Mouse (Mus musculus) embryo, embryonic 10.5 days (tissue): ENCODE measurements around the gene Dnajc11.

Experiments
- DNase-seq: peaks from one replicate; pipeline ENCODE4 v3.0.0-alpha.2; 2015; ENCODE audit warnings: low spot score

The Dnajc11 gene

DNA sequence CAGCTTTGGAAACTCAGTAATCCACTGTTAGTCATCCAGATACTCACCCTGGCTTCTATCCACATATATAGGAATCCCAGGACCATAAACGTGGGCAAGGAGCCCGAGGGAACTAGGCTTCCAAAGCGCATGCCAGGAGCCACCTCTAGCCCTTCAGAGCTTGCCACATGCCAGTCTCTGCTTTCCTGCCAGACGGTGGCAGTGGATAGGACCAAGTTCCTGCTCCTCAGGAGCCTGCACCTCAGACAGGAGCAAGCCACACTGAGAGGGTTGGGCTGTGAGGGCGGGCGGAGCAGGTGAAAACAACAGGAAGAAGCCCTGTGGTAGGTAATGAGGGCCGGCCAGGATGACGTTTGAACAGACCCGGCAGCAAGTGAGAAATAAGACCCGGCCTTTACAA lies 52.4 kb downstream of the Dnajc11 start:
- no peak for DNase-seq

DNA sequence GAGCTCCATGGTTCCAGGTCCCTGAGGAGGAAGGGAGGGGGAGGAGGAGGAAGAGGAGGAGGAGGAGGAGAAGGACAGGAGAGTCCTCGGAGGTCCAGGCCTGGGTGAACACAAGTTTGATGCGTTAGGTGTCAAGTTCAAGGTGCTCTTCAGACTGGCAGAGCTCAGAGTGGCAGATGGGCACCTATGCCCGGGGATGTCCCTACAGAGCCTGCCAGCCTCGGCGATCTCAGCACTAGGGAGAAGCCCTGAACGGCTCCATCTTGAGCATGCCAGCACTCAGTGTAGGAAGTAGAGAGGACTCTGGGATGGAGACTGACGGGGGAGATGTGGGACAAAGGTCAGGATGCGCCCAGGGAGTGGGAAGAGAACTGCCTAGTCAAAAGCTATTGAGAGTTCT lies 53.2 kb downstream of the Dnajc11 start:
- no peak for DNase-seq

DNA sequence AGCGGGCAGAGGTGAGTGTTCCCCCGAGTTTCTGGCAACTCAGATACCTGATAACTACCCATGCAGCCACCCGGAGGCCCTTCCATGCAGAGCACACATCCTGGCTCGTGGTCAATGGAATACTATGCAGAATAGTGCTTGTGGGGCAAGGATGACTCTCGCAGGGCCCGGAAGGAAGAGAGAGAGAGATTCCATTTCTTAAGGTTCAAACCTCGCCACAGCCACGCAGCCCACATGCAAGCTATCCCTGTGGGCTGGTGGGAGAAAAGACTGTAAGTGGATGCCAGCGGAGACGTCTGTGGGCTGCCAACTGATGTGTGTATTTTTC lies 54.5 kb downstream of the Dnajc11 start:
- DNase-seq = no peak

DNA sequence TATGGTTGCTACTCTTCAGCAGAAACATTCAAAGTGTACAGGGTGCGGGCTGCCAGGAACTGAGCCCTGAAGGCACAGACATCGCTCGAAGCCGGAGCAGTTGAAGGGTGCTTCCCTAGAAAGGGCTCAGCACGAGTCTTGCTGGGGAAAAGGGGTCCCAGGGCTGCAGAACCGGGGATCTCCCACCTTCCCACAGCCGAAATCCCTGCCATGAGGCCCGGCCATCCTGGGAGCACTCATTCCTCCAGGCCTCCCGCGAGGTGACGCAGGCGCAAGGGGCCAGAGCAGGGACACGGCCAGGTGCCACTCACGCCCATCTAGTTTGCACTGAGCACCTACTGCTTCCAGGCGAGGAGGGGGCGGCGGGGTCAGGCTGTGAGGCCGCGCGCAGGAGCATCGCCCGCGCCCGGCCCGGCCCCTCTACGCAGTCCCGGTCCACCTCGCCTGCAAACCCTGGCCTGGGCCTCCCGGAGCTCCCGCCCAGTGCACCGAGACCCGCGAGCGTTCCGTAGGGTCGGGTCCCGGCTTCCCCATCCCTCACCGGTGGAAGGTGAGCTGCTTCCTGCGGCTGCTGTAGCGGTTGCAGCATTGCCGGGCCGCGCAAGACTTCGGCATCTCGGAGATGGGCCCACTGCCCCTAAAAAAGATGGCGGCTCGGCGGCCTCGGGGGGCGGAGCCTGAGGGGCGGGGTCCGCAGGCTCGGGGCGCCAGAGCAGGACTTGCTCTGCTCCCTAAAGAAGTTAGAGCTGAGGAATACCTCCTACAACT lies 55.0 kb downstream of the Dnajc11 start, which contains the start of gene Thap3:
Gene Thap3, minus strand, starts transcription at position 656 of the 768 bp plus-strand sequence.
- peak; percentile 82 for DNase-seq

DNA sequence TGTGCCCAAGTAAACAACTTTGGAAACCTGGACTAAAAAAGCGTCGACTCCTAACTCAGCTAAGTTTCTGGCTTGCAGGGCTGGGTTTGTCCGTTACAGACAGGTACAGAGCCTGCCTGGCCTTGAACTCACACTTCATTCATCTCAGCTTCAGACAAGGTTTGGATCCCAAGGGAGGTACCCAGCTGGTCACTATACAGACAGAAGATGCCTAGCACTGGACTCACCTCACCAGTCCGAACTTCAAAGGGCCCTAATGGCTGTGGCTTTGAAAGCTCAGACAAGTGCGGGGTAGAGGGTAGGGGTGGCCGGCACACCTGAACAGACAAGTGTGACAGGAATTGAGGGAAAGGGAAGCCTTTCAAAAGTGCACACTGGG lies 55.6 kb downstream of the Dnajc11 start:
- DNase-seq = no peak

DNA sequence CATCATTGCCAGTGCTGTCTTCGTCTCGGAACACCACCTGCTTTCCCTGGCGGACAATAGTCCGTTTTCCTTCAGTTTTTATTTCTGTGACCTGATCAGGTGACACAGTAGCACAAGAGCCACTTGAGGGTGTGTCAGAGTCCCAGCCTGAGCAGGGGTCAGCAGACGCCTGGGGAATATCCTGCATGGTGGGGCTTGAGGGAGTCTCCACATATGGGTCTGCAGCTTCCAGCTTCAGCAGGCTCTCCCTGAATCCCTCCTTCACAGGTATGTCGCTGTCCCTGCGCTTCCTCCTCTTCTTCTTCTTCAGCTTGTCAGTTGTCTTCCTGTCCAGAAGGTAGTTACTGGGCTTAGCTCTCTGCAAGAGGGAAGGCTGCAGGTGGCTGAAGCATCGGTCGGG lies 58.6 kb downstream of the Dnajc11 start:
- no peak for DNase-seq

DNA sequence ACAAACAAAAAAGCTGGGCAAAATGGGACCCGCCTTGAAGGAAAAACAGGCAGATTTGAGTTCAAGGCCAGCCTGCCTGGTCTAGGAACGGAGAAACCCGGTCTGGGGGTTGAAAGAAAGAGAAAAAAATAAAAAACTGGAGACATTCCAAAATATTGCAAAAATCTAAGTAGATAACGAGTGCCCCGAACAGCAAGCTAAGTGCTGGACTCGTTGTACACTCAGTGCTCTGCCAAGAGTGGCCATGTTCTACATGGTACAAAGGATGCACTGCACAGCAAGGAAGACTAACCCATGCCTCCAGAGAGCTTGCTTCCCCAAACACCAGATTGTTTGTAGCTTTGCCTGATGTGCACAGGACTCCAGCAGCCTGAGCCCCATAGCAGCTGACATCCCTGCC lies 59.5 kb downstream of the Dnajc11 start:
- DNase-seq = no peak

DNA sequence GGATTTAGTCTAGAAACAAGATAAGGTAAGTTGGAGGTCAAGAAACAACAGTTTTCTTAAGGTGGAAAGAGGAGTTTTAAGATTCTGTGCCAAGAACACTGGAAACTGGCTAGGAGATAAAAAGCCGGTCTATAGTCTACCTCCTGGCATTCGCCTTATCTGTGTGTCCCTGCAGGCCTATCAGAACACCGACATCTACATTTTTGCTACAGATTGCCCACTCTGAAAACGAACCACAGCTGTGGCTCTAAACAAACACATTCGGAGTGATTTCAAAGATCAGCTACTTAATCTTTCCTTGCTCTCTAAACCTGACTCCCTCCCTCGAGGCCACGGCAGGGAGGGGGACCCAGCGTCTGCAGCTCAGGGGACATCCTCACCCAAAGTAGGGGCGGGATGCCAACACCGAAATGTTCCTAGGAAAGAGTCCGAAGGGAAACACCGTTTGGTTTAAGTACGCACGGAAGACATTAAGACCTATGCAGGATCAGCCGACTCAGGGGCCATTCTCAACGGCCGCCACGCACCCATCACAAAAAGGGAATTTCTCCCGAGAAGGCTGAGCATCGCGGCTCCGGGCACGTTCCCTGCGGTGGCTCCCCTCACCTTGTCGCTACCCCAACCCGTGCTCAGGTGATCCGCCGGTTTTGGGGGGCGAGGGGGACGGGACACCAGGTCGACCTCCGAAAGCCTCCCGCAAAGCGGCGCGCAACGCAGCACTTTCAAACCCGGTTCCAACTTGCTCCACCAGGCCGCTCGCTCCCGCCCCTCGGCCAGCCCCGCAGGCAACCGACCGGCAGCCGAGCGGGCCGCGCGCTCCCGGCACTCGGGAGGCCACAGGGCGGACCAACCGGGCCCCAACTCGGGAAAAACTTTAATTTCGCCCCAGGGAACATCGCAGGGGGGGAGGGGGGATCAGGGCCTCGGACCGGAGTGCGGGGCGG lies 61.0 kb downstream of the Dnajc11 start:
- DNase-seq = peak; percentile 44

DNA sequence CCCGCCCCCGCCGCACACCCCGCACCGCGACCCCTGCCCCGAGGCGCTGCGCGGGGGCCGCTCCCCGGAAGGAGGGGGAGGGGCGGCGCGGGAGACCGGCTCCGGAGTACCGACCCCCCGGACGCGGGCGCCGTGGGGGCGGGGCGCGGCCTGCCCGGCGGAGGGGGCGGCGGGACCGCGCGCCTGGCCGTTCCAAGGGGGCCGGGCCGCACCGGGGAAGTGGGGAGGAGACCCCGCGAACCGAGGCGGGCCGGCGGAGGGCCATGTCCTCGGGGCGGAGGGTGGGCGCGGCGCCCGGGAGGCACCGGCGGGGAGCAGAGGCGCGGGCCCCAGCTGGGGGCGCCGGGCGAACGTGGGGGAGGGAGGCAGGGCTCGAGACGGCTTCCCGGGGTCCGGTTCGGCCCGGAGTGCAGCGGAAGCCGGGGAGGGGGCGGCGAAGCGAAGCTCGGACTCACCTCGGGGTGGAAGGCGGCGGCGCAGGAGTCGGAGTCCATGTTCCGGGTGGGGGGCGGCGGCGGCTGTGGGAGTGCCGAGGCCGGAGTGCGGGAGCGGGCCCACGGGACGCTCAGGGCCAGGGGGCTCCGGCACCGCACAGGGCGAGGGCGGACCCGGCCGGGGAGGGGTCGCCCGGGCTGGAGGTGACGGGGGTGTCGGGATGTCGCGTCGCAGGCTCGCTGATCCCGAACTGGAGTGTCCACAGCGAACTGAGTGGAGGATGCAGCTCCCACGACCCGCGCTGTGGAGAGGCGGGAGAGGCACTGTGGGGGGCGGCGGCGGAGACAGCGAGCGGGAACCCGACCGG lies 62.1 kb downstream of the Dnajc11 start:
- no peak for DNase-seq

DNA sequence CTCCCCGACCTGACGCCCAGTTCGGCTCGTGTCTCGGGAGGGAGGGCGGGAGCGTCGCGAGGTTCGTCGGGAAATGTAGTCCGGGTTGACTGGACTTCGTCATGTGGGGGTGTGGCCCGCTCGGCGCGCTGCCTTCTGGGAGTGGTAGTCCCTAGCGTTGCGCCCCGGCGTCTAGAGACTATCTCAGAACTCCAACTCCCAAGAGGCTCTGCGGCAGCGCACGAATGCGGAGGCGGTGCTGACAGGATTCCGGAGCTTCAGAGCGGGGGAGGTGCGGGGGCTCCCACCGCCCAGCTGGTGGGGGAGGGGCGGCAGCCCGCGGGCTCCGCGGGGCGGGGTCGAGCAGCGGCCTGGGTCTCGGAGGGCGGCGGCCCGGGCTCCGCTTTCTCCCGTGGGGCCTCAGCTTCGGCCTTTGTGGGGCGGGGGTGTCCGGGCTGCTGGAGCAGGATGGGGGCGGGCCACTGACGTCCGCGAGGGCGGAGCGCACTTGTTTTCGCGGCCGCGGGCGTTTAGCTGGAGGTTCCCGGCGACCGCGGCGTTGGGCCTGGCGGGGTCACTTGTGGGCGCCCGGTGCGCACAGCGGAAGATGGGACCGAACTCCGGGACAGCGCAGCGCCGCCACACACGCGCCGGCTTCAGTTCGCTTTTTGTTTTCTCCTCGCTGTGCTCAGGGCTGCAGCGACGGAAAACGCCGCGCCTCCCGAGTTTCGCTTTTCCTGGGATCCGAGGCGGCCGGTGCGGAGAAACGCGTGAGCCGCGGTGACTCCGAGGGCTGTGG lies 62.9 kb downstream of the Dnajc11 start, which contains the start of gene Phf13:
Gene Phf13, minus strand, starts transcription at position 86 of the 778 bp plus-strand sequence.
- DNase-seq = peak; percentile 99

DNA sequence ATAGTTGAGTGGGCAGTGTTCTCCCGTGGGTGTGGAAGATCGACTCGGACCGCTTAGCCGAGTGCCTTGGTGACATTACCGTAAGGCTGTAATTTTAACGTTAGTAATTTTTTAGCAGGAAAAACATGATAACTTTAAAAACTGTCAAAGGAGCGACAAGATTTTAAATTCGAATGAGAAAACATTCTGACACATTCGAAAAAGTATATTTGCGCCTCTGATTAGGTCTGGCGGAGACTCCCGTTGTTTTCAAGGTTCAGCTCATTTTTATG lies 63.4 kb downstream of the Dnajc11 start:
- DNase-seq = no peak

DNA sequence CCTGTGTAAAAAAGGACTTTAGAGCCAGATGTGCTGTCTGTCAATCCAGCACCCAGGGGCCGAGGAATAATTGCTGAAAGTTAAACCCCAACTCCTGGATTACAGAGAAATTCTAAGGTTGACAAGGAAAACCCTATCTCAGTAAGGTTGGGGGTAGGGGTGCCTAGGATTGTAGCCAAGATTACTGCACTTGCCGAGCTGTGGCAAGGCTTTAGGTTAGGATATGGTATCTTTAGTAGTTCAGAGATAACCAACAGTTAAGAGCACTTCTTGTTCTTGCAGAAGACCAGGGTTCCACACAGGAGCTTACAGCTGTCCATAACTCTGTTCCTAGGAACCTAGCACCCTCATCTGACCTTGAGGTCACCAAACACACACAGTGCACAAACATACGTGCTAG lies 64.2 kb downstream of the Dnajc11 start:
- DNase-seq = no peak

DNA sequence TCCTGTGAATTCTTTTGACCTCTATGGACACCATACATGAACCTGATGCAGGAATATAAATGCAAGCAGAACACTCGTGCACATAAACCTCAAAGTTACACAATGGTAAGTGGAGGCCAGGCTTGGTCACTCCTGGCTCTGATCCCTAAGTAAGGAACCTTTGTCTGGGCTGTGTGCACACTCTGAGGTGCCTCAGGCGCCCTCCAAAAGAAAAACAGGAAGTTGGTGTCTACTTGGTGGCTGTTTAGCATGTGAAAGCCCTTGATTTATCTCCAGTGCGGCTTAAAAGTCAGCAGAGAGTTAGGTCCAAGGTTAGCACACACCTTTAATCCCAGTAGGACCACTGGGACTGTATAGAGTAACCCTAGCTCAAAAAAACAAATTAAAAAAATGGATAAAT lies 66.0 kb downstream of the Dnajc11 start:
- DNase-seq = no peak

DNA sequence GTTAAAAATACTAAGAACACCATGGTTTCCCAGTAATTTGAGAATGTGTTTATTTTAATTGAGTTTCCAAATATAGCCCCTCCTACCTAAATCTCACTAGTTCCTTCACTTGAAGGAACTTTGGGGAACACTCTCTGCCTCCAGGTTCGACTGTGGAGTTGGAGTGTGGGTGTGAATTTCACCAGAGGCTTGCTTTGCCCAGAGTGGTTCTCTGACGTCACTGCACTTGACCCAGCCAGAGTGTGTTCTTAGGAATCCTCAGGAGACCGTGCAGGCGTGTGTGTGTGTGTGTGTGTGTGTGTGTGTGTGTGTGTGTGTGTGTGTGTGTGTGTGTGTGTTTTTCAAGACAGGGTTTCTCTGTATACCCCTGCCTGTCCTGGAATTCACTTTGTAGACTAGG lies 67.4 kb downstream of the Dnajc11 start:
- no peak for DNase-seq

DNA sequence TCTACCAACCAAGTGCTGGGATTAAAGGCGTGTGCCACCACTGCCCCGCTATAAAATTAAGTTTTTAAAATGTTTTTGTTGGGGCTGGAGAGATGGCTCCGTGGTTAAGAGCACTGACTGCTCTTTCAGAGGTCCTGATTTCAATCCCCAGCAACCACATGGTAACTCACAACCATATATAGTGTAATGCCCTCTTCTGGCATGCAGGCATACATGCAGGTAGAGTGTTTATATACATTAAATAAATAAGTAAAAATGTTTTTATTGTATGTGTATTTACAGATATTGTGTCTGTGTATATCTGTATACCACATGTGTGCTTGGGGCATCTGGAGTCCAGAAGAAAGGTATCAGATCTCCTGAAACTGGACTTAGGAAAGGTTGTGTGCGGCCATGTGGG lies 67.8 kb downstream of the Dnajc11 start:
- no peak for DNase-seq

DNA sequence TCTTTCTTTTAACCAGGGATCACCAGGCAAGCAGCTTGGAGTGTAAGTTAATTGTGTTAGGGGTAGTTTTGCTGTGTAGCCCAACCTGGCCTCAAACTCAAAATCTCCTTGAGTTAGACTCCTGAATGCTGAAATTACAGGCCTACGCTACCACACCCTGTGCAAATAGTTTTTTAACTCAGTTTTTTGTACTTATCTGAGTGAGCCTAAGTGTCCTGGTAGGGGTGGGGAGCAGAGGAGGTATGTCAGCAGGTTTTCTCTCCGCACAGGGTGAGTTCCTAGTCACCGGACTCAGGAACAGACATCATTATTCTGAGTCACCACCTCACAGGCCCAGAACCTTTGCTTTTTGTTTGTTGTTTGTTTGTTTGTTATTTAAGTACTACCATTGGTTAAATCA lies 68.6 kb downstream of the Dnajc11 start:
- no peak for DNase-seq

DNA sequence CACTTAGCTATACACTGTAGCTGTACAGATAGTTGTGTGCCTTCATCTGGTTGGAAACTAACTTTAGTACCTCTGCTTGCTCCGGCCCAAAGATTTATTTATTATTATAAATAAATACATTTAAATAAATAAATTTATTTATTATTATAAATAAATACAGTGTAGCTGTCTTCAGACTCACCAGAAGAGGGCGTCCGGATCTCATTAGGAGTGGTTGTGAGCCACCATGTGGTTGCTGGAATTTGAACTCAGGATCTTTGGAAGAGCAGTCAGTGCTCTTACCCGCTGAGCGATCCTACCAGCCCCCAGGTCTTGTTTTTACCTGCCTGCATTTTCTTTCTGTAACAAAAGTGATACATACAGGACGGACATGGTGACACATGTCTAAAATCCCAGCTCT lies 72.6 kb downstream of the Dnajc11 start:
- no peak for DNase-seq

DNA sequence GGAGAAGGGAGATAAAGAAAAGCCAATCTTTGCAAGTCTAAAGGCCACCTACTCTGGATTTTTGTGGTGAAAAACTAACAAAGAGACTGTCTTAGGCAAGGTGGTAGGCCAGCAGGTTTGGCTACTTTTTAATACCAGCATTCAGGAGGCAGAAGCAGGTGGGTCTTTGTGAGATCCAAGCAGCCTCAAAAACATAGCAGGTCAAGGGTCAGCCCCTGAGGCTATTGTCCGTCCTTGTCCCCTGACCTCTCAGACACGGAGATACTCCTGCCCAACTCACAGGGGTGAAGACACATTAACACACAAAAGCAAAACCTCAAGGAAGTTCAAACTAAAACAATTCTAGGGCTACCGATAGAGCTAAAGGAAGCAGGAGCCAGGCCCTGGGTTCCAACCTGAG lies 73.3 kb downstream of the Dnajc11 start:
- DNase-seq = no peak

DNA sequence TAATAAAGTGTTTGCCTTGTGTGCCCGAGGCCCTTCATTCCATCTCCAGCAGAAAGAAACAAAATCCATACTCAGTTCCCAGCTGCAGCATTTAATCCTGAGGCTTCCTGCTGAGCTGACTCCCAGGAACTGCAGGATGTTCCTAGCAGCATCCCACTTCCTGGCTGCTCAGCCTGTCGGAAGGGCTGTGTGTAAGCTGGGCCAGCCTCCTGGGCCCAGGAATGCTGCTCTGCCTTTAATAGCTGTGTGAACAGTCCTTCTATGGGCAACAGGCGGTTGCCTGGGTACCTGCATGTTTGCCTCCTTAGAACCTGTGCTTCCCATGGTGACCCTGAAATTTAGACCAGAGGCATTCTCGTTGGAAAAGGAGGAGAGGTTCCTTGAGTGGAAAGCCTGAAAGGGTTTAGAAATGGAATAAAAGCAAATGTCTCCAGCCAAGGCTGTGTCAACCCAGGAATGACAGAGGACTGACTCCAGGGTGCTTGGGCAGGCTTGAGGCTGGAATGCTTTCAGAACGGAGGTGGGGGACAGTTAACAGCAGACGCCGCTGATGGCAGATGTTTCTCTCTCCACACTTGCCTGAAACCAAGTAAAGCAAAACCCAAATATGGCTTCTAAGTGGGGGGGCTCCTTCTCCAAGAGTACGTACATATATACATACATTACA lies 74.1 kb downstream of the Dnajc11 start:
- DNase-seq = peak; percentile 53

DNA sequence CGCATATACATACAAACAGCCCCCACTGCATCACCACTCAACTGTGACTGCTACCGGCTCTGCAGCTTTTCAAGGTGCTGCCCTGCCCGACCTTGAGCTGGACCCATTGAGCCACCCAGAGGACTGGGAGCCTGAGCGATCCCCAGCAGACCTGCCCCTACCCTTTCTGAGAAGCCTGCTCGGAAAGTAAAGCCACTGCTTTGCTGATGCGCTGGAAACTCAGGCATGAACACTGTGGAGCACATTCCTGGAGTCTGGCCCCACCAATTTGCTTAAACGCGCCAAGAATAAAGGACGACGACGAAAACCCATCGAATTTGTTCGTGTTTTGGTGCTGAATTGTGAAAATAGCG lies 74.6 kb downstream of the Dnajc11 start:
- DNase-seq = no peak

DNA sequence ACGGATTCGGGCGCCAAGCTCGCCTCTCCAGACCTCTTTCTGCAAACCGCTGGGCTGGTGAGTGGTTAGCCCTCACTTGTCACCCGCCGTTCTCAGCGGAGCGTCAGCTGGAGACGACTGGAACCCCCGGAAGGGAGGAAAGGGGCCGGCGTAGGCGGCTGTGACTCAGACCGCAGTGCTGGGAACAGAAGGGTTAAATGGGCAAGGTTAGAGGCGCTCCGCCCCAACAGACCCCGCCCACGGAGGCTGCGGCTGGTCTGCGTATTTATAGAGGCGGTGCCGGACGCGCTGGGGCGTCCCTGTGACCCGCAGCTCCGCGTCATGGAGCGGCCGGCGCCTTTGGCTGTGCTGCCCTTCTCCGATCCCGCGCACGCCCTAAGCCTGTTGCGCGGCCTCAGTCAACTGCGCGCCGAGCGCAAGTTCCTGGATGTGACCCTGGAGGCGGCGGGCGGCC lies 75.2 kb downstream of the Dnajc11 start, which contains the start of gene Klhl21:
Gene Klhl21, plus strand, starts transcription at position 182 of the 454 bp plus-strand sequence.
- peak; percentile 96 for DNase-seq
